Mouse (Mus musculus): ENCODE results near the gene 4922502D21Rik.

- TF ChIP-seq MAFK (IDR thresholded peaks at IDR 0.05; ENCODE audit: insufficient read depth, low read depth, low read length) = no peak
- TF ChIP-seq ZC3H11A (IDR thresholded peaks at IDR 0.05; ENCODE audit: borderline replicate concordance, low read depth, low read length) = no peak
These were observed 27.9 kb upstream of the 4922502D21Rik start for GRCm38 (mm10) chr6:129359515-129359914.

Data from ES-E14 (cell line).